Mouse (Mus musculus) kidney, adult 9 months (tissue): ENCODE measurements around the gene Camk1d.
A peak's percentile ranks its signal among the peaks of the same experiment; 100 is the strongest.

Experiments
- DNase-seq: peaks from one replicate; pipeline ENCODE4 v3.0.0; 2022

The Camk1d gene

DNA sequence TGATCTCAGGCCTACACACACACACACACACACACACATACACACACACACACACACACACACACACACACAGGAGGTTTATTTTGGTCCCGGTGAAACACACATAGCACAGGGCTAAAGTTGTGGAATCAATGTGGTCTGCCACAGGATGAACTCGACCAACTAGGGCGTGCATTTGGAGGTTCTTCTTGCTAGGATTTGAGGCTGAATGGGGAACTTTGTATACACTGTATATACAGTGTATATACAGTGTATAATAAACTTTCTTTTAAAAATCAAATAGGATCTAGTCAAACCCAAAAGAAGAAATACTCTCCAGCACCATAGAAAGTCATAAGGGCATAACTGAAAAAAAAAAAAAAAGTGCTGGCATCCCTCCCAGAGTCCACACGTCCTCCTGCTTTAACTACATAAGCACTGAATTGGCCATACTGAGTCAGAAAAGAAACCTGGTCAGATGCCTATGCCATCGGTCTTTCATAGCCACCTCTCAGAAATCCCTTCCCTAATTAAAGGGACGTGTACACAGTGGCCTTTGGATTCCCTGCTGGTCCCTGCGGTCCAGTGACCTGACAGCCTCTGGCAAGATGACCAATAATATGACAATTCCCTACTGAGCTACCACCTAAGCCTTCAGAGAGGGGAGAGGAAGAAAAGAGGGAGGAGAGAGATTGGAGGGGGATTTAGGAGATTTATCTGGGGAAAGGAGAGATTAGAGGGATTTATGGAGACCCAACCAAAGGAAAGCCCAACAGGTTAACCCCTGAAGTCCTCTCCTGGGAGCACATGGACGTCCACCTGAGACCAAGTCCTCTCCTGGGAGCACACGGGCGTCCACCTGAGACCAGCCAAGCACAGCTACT, 6.2 kb downstream of the Camk1d start:
- no peak for DNase-seq

DNA sequence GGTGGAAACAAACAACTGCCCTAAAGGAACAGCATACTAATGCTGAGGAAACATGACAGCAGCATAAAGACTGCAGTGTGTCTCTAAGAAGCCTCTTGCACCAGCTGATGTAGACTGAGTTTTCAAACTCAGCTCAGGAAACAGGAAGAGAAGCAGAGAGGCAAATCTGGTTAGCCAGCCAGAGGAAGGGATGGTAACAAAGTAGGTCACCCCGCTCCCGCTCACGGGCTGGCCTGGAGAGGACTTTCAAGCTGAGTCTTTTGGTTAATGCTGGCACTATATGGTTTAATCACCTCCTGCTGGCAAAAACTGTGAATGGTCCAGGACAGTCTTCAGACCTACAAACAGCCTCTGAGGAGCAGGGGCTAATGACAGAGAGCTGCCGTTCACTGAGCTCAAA, 7.7 kb downstream of the Camk1d start:
- DNase-seq = no peak

DNA sequence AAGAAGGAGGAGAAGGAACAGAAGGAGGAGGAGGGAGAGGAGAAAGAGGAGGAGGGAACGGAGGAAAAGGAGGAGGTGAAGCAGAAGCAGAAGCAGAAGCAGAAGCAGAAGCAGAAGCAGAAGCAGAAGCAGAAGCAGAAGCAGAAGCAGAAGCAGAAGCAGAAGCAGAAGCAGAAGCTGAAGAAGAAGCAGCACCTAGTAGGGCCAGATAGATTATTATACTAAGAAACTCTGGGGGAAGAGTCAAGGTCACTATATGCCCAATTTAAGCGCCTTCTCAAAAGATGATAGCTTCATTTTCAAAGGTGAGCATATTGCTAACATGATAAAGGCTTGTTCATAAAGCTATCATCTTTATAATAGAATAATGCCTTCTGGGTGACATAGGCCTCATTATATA, 11.9 kb downstream of the Camk1d start:
- DNase-seq = no peak

DNA sequence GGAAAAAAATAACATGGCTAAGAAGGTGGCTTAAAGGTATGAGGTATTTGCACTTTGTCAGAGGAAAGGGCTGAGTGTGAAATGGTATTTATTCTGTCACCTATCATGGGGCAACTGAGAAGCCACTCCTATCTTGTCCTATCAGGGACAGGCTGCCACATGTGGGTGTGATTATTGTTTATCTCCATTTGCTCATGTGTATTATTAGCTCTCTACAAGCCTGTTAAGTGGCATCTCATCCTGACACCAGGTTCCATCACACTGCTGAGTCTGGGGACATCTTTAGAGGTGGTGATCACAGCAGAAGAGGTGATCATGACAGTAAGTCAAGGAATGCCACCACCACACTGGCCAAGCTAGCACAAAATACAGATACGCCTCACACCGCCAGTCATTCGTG, 13.4 kb downstream of the Camk1d start:
- DNase-seq = no peak

DNA sequence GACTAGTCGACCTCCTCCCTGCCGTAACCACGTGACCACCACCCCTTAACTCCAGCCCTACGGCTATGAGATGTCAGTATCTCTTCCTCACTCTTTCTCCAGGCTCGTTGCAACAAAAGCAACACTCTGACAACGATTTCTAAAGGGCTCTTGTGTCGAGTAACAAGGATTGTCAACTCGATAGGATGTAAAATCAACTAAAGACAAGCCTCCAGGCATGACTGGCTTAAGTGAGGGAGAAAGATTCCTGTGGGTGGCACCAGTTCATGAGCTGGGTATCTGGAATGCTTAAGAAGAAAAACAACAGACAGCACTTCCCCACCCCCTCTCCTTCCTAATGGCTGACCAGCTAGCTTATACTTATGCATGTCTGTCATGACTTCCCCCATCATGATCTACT, 15.9 kb downstream of the Camk1d start:
- DNase-seq = no peak

DNA sequence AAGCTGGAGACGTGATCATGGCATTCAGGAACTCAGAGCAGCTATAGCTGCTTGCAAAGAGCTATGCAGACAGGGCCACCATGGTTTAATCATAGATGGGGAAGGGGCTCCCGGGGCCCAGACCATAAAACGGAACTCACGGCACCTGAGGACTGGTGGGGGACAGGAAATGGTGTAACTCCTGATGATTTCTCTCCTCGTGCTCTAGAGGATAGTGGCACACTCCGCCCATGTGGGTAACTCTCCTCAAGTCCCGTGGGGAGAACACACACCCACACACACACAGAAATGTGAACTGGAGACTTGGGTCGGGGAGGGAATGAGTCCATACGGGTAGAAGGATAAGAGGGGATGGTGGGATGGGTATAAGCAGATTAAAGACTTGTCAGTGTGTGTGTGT, 20.2 kb downstream of the Camk1d start:
- DNase-seq = no peak

DNA sequence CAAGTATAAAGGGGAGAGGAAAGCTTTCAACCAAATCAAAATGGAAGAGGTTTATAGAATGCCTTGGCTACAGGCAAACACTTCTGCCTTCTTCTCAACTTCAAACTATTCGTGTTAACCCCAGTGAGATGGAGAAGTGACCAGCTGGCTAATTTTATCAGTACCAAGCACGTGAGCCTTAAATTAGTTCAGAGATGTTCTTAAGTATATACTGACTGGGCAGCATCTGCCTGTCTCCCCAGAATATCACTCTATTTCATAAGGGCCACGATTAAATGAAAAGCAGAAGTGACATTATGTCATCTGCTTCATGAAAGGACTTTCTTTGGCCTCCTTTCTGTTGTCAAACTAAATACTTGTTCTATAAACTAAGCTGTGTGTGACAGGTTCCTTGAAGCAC, 22.6 kb downstream of the Camk1d start:
- no peak for DNase-seq

DNA sequence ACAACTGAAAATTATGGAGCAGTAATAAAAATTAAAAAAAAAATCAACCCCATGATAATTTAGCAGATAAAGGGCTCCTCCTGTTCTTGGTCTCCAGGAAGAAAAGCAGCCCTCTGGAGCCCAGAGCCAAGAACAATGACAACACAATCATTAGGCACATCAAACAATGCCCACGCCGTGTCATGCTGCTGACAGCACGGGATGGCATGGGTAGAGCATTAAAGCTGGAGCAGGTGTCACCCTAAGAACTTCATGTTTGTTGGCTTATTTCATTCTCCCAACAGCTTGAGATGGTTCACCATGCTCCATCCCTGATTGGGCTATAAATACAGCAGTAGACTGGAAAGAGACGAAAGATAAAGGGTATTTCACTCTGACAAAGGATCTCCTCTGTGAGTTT, 30.9 kb downstream of the Camk1d start:
- no peak for DNase-seq

DNA sequence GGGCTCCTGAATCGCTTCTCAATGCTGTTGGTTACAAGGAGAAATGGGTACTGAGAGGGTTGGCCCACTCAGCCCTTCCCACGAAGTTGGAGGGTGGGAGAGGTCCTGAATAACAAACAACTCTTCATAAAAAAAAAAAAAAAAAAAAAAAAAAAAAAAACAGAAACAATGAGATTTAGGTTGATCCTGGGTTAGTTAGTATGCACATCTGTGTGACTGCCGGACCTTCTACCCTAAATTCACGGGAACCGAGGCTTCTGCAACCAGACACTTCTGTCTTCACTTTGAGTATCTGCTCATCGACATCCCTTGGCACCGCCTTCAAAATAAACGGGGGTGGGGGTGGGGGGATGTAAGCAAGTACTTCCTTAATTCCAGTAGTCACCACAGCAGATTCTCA, 32.4 kb downstream of the Camk1d start:
- DNase-seq = no peak

DNA sequence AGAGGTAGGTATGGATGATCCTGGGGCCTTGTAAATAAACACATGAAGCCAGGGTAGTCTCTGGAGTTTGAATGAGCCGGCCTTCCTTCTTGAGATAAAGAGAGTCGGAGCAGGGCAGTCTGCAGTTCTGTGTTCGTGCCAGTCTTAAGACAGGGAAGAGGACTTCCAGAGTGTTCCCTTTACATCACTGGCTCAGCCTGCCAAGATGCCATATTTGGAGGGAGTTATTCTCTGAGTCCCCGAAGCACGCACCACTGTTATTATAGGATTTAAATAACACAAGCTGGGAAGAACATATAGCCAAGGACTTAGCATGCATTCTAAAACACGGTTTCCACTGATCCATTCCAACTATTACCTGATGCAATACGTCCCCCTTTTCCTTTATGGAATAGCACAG, 33.0 kb downstream of the Camk1d start:
- DNase-seq = no peak

DNA sequence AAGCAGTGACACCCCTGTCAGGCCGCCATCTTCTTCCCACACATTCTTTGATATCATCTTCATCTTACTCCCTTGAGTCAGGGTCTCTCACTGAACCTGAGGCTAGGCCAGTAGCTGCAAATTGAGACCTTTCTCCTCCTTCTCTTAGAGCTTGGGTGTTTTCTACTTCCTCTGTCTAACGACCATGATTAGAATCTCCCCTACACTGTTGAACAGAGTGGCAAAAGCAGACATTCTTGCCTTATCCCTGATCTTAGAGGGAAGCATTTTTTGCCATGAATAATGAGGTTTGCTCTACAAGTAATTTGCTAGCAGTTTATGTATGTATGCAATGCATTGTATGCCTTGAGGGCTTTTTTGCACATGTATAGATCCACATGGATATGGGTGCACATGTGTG, 35.3 kb downstream of the Camk1d start:
- no peak for DNase-seq

DNA sequence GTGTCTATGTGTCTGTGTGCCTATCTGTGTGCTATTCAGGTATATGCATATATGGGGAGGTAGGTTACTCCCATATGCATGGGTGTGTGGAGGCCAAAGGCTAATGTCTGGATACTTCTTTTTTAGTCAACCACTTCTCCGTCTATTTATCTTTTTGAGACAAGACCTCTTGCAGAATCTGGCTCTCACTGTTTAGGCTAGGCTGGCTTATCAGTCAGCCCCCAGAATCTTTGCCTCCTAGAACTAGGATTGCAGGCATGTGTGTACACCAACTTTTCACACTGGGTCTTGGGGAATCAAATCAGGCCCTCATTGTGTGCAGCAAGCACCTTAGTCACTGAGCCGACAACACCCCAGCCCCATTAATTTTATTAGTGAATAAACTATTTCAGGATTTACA, 36.8 kb downstream of the Camk1d start:
- no peak for DNase-seq

DNA sequence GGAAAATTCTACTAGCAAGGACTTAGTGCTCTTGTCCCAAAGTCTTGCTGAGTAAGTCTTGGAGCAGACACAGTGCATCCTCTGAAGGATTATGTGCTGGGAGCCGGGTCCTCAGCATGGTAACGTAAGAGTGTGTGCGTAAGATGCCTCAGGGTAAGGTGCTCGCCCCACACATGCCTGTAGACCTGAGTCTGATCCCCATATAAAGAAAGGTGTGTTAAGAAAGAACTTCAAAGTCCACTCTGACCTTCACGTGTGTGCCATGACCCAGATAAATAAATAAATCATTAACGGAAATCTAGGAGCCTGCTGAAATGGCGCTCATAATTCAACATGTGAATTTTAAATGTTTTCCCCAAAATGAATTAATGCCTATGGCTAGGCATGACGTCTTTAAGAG, 37.5 kb downstream of the Camk1d start:
- peak; percentile 11 for DNase-seq

DNA sequence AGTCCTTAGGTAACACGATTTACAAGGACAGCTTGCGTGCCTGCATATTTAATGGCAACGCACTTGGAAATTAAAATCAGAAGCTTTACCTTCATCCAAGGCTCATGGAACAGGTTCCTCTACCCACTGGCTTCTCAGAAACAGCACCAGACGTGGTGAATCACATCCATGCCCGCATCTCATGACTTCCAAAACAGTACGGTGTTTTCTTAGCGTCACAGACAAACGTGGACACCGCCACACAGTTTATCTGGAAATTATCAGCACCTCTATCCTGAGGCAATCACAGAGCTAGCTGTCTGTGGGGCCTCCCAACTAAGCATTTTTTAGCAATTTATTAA, 38.2 kb downstream of the Camk1d start:
- no peak for DNase-seq

DNA sequence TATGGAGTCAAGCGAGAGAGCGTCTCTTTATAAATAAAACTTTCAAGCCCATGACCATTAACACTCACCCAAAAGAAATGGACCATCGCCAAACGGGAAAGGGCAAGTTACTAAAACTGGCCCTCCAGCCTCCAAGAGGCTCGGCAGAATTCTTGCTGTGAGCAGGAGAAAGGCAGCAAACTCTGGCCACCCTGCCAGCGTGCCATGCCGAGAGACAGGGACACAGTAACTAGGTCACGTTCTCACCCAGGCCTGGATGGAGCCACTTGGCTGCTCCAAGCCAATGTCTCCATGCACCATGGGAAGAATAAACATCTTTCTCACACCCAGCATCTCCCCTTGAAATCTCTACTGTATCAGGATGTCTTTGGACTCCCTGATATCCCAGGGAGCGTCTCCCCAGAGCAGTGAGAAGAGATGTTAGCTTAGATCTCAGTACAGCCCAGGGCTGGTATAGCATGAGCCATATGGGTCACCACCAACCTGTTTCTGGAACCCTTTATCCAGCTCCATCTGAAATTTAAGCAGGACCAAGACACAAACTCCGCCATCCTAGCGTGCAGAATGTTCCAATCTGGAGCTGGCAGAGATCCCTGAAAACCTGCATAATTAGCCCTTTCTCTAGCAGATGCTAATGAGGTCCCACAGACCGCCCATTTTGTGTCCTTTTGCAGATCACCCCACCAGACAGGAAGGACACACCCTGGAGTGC, 38.7 kb downstream of the Camk1d start:
- DNase-seq = no peak

DNA sequence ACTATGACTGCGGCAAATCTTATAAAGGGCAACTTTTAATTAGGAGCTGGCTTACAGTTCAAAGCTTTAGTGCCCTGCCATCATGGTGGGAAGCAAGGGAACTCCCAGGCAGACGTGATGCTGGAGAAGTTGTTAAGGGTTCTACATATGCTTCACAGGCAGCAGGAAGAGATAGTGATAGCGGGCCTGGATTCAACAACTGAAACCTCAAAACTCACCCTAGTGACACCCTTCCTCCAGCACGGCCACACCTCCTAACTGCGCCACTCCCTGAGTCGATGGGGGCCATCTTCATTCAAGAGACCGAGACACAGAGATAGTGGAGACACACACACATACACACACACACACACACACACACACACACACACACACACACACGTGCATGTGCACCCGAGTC, 39.8 kb downstream of the Camk1d start:
- DNase-seq = no peak

DNA sequence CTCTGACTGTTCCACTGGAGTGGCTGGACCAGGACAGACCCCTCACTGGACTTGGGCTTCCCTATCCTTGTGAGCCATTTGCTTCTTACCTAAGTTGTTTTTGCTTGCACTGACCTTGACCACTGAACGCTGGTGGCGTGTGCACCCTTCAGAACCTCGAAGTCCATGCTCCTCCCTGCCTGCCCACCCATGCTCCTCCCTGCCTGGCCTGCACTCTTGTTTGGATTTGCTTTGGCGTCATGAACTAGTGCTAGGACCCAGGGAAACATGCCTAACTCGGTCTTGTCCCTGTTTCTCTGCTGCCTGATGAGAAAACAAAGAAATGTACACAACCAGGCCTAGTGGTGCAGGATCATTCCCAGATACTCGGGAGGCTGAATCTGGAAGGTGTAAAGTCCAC, 40.5 kb downstream of the Camk1d start:
- no peak for DNase-seq

DNA sequence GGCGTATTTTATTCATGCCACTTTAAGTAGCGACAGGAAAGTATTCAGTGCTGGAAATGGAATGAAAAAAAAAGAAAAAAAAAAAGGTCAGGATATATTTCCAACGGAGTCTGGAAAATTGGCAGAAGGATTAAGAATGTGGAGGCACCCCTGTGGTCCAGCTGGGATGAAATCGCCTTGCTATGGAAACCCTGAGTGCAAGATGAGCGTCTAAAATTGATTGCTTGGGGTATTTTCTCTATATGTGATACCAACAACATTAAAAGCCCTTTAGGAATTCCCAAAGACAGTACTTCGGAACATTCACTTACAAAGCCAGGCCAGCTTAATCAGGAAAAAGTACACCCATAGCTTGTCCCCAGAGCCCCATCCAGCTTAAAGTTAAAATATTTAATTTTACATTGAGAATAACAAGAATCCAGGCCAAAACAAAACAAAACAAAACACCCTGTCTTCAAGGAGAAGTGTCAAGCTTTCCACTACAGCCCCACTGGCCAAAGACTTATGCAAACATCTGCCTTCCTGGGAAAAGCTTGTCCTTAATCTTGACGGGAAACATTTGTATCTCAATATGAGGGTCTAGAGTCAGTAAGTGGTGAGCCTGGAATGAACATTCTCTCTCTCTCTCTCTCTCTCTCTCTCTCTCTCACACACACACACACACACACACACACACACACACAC, 41.3 kb downstream of the Camk1d start:
- no peak for DNase-seq

DNA sequence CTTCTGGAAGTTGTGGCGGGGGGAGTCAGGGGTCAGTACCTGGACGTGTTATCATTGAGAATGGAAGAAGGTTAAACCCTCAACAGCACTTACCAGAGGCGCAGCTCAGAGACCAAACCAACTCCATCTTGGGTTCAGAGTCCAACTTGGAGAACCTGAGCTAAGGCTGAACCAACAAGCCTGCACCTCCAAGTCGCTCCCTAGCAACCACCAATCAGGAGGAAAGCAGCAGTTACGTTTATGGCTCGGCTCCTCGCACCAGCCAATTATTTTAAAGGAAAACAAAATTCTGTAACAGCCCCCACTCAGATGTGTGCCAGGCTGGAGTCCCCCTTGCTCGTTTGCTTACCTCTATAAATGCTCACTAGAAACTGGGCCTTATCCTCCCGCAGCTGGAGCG, 44.2 kb downstream of the Camk1d start:
- no peak for DNase-seq

DNA sequence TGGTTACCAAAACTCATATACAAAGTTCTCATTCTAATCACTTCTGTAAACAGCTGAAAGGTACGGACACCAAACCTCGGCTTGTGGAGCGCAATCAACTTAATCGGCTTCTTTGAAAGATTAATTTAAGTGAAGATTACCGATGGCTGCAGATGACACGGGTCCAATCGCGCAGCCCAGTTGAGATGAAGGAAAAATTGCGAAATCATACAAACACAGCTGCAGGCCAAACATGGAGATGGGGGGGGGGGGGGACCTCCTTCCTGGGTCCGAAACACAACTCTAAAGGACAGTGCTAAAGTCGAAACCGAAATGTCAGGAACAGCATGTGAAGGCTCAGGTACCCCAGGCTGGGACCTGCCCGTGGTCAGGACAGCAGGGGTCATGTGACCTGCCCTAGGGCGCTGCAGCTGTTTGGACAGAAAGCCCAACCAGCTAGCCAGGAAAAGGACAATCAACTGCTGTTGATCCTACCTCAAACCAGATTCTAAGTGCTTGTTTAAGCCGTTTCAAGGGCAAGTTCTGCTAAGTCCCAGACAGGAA, 44.7 kb downstream of the Camk1d start:
- no peak for DNase-seq

DNA sequence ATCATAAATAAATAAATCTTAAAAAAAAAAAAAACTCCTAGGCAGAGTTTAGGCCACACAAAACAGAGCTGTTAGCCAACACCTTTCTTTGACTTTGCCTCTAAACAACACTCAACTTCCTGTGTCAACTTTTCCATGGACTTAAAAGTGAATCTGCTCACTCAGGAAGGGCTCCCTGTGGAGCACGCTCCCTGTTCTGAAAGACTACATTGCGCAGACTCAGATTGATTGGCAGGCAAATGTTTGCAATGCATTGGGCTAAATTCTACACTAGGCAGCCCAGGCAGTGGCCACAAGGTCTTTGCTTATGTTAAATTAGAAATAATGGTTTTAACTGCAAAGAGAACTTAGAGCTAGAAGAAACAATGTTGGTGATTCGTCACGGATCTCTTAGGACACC, 45.4 kb downstream of the Camk1d start:
- no peak for DNase-seq

DNA sequence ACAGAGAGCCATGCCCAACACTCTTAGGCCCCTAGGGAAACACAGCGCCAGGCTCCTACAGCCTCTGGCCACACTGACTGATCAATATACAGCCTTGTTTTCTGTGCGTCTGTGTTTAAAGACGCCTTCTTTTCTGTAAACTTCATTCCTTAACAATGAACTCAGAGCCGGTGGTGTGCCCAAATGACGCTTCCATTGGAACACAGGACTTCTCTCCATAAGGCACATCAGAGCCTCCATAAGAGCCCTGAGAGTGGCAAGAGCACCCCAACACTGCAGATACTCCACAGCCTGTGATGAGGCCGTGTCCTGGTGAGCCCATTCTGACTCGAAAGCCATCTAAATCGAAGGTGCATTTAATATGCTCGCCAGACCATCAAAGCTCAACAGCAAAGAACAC, 50.8 kb downstream of the Camk1d start:
- DNase-seq = no peak

DNA sequence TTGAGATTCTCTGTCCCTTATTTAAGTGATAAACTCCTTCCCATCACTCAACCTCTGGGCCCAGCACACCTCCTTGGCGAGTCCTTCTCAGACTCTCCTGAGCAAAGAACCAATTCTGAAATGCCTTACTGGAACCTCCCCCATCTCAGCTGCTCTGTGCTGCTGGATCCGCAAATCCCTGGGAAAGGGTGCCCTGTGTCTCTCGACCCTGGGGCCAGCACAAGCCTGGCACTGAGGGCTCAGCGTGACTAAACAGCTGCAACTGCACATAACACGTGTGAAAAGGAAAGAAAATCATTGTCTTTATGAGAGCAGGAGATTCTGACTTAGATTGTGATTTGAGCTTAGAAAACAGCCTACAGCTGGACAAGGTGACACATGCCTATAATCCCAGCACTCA, 52.4 kb downstream of the Camk1d start:
- DNase-seq = no peak

DNA sequence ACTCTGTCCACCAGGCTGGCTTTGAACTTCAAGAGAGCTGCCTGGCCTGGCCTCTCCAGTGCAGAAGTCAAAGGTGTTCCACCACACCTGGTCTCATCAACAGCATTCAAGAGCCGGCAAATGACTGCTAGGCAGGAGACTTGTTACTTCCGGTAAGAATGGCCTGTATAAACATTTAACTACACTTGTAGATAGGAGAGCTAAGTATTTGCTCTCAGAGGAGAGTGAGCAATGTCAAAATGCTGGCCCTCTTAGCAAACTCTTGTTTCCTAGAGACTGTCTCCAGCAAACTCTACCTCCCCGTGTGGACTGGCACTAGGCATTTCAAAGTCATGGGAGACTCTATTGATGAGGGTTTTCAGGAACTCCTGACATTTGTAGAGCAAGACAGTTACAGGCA, 56.3 kb downstream of the Camk1d start:
- no peak for DNase-seq
